Mouse (Mus musculus): ENCODE results near the gene Kat6b. TPM values are rescaled to one million over a fixed set of nuclear protein-coding genes. Genes with fewer than 3 reads are reported as not detected.

Gene Kat6b
- total RNA-seq, 2 experiments from 2014 or later: 8.0 to 9.4 TPM

Other genes starting within 250 kb of the Kat6b start
- not detected in 2 replicates for gene Dupd1, start 233.1 kb downstream of the Kat6b start, total RNA-seq (2015; ENCODE audit: low replicate concordance)
- gene Dupd1, start 233.1 kb downstream of the Kat6b start, total RNA-seq (2017; ENCODE audit: low replicate concordance): not detected in 2 replicates